Mouse (Mus musculus): Measurements from ENCODE around the gene Hoxa10.

DNA sequence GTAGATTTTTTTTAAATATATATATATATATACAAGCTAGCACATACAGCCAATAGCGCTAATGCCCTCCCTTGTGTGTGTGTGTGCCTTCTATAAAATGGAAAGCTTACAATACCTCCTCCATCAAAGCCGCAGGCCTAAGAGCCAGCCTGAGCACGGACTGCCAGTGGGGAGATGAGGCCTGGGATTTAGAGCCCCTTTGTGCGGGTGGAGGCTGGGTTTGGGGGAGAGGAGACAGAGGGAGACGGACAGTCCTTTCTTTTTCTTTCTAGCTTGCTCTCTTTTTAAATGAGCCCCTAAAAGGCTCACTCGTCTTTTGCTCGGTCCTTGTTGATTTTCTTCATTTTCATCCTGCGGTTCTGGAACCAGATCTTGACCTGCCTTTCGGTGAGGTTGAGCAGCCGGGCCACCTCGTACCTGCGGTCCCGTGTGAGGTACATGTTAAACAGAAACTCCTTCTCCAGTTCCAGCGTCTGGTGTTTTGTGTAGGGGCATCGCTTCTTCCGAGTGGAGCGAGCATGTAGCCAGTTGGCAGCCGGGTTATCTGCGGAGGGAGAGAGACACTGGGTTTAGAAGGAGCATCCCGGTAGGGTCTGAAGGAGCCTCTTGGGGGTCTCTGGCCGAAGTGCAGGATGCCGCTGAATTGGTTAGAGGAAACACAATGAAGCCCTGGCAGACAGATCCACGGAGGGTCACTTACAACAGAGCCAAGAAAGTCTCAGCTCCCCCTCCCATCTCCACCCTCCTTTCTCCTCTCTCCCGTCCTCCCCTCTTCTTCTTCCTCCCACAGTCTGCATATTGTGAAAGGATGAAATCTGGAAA lies 16.5 kb downstream of the Hoxa10 start:
- TF ChIP-seq POLR2A (IDR thresholded peaks at IDR 0.05; ENCODE audit: insufficient read length, low read depth) (no peak), POLR2AphosphoS2 (IDR thresholded peaks at IDR 0.05; ENCODE audit: insufficient read length, low read depth) (no peak), E2F4 (IDR thresholded peaks at IDR 0.05; ENCODE audit: insufficient read depth) (no peak), REST (IDR thresholded peaks at IDR 0.05; ENCODE audit: insufficient read depth, insufficient read length) (no peak), MAX (IDR thresholded peaks at IDR 0.05; ENCODE audit: low read depth) (no peak), TCF3 (IDR thresholded peaks at IDR 0.05; ENCODE audit: insufficient read length, low read depth) (no peak), TCF12 (IDR thresholded peaks at IDR 0.05; ENCODE audit: insufficient read depth, poor library complexity, severe bottlenecking) (no peak), CEBPB (IDR thresholded peaks at IDR 0.05; ENCODE audit: insufficient read depth, poor library complexity, severe bottlenecking) (no peak)
